8 mouse cellular contexts compared by ENCODE assay signal in genomic region chr13:38528687-38529294, GRCm38 (mm10). TPM values are rescaled to one million over a fixed set of nuclear protein-coding genes. Genes with fewer than 3 reads are reported as not detected.
A peak's percentile ranks its signal among the peaks of the same experiment; 100 is the strongest.
DNase-seq lines count a peak whose midpoint lies in the region; ATAC-seq and TF ChIP-seq lines count a peak whose summit lies in the region.

Gene Txndc5, minus strand, starts transcription at chr13:38528824.

- H3K4me3 ChIP-seq in spleen, adult 2 months (ENCODE audit: extremely low read depth, insufficient read depth, insufficient read length) = peak within 1 kb of the TSS; percentile 87
- H3K4me3 ChIP-seq in embryonic facial prominence, embryonic 11.5 days (ENCODE audit: low read depth, low read length) = peak within 1 kb of the TSS; percentile 78

- WGBS in spleen, adult 2 months = 52% methylated on average over 9 of the region's 9 CpGs
- WGBS in embryonic facial prominence, embryonic 11.5 days = 56% methylated on average over 9 of the region's 9 CpGs

- 0 out of 2 replicates have a peak, but pooled peaks have one; percentile 2 for ATAC-seq in embryonic facial prominence, embryonic 11.5 days (replicated peaks; ENCODE audit: insufficient number of reproducible peaks, low FRiP score, low TSS enrichment, low read depth)

- H3K27me3 ChIP-seq in spleen, adult 2 months (ENCODE audit: control insufficient read depth, insufficient read depth, low read length) = no peaks in the 10 kb centered on the region
- H3K27me3 ChIP-seq in embryonic facial prominence, embryonic 11.5 days (ENCODE audit: control insufficient read depth, insufficient read depth, low read length) = no peaks in the 10 kb centered on the region

- TF ChIP-seq POLR2A in spleen, adult 2 months (IDR thresholded peaks at IDR 0.05; ENCODE audit: low read depth, low read length) = no peak

- H3K9ac ChIP-seq in embryonic facial prominence, embryonic 11.5 days (replicated peaks; ENCODE audit: low read length) = peak within 1 kb of the TSS; percentile 81

- H3K36me3 ChIP-seq in spleen, adult 2 months (ENCODE audit: control insufficient read depth, insufficient read depth, low read length) = no peaks in the 10 kb centered on the region
- H3K36me3 ChIP-seq in embryonic facial prominence, embryonic 11.5 days (replicated peaks; ENCODE audit: control insufficient read depth, insufficient read depth, low read depth, low read length) = no peaks in the 10 kb centered on the region

- peak within 1 kb of the TSS; percentile 77 for H3K27ac ChIP-seq in spleen, adult 2 months (ENCODE audit: insufficient read depth, low read length)
- peak within 1 kb of the TSS; percentile 85 for H3K27ac ChIP-seq in embryonic facial prominence, embryonic 11.5 days (replicated peaks; ENCODE audit: low read depth, low read length)

- no peaks in the 10 kb centered on the region for H3K9me3 ChIP-seq in embryonic facial prominence, embryonic 11.5 days (replicated peaks; ENCODE audit: control insufficient read depth, low read length)

- H3K4me1 ChIP-seq in spleen, adult 2 months (ENCODE audit: control insufficient read depth, insufficient read depth, insufficient read length) = peaks cover 8% of the 10 kb centered on the region; the same call in 1 of the 2 replicates
- no peaks in the 10 kb centered on the region; the same call in 1 of the 2 replicates for H3K4me1 ChIP-seq in embryonic facial prominence, embryonic 11.5 days (ENCODE audit: control insufficient read depth, insufficient read depth, low read length)

- H3K4me2 ChIP-seq in embryonic facial prominence, embryonic 11.5 days (ENCODE audit: low read depth, low read length) = peak within 1 kb of the TSS; percentile 71

- no peak for TF ChIP-seq CTCF in spleen, adult 2 months (IDR thresholded peaks at IDR 0.05; ENCODE audit: extremely low read depth, insufficient read depth, insufficient read length, insufficient replicate concordance)

- DNase-seq in spleen, adult 2 months (ENCODE audit: low read depth in 1 of 2, low spot score in 2 of 2) = no peak
- DNase-seq in spleen, postnatal 10 days (ENCODE audit: low spot score in 2 of 2) = no peak
- no peak for DNase-seq in embryonic facial prominence, embryonic 11.5 days (ENCODE audit: low spot score)
- no peak for DNase-seq in heart, adult 8-10 months (ENCODE audit: low spot score)
- DNase-seq in layer of hippocampus, postnatal 25 days (ENCODE audit: extremely low spot score in 1 of 2, low spot score in 1 of 2) = no peak
- DNase-seq in lung, postnatal 4 days = peak; percentile 51 to 60
- DNase-seq in ovary, postnatal 36 days (ENCODE audit: low spot score) = no peak
- no peak for DNase-seq in Muller cell, postnatal 12 days (ENCODE audit: inconsistent ontology term)

RNA-seq across cellular contexts. Expression of gene Txndc5, which starts in this region (rescaled TPM):
- polyA plus RNA-seq in spleen, adult 2 months (2012; rRNA removed) = 88.0 and 112 TPM in 2 replicates
- polyA plus RNA-seq in embryonic facial prominence, embryonic 11.5 days (2014; fragmentation: Nextera tagmentation; extraction: Ambion mirVana) = 172 and 181 TPM in 2 replicates
- total RNA-seq in heart, adult 8-10 months (2022) = 10 to 100 TPM; 31.4 to 37.3 (median 34.8) TPM
- 10 to 100 TPM; 40.7 to 46.9 TPM for total RNA-seq in layer of hippocampus, postnatal 25 days (2021)

Comparison
In these comparisons a context has a peak if more than half of its experiments do, and no peak if none do; other contexts are left out.
1. DNase-seq: peak in lung, postnatal 4 days (2 of 2); none in spleen, adult 2 months (0 of 2), spleen, postnatal 10 days (0 of 2), embryonic facial prominence, embryonic 11.5 days (single experiment), heart, adult 8-10 months (single experiment), layer of hippocampus, postnatal 25 days (0 of 2), ovary, postnatal 36 days (single experiment) and Muller cell, postnatal 12 days (single experiment).